Mouse (Mus musculus) adrenal gland, postnatal 36 days (tissue): ENCODE results near the gene Oasl1. TPM values are rescaled to one million over a fixed set of nuclear protein-coding genes. Genes with fewer than 3 reads are reported as not detected.
"Not testable (repeated sequence)": the region's sequence is repeated elsewhere in the genome, so short reads cannot be mapped to it uniquely, and the experiment has no call there.

Experiments used
- DNase-seq, 2 experiments: peaks; one replicate each; pipeline ENCODE4 v3.0.0; 2021; ENCODE audit warnings: mixed read lengths in 1 of 2
- total RNA-seq, 2 experiments: library from RNA; stranded (reverse); gene quantifications; 2 replicates each; pipeline ENCODE4 v1.2.3; 2021

The Oasl1 gene
- total RNA-seq, 2 experiments from 2014 or later: 1.8 to 2.4 TPM

- no peak for DNase-seq
Observed at GRCm38 (mm10) chr5:114926153-114926684, 3.2 kb downstream of the Oasl1 start.

- DNase-seq: no peak
Observed at GRCm38 (mm10) chr5:114926753-114927152, 3.7 kb downstream of the Oasl1 start.

DNA sequence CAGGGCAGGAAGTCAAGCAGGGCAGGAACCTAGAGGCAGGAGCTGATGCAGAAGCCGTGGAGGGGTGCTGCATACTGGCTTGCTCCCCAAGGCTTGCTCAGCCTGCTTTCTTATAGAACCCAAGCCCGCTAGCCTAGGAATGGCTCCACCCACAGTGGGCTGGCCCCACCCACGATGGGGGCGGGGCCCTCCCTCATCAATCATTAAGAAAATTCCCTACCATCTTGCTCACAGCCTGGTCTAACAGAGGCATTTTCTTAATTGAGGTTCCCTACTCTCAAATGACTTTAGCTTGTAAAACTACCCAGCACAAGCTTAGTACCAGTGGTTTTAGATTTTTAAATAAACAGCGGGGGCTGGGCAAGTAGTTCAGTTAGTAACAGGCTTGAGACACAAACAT, 8.6 kb downstream of the Oasl1 start:
- no peak for DNase-seq

DNA sequence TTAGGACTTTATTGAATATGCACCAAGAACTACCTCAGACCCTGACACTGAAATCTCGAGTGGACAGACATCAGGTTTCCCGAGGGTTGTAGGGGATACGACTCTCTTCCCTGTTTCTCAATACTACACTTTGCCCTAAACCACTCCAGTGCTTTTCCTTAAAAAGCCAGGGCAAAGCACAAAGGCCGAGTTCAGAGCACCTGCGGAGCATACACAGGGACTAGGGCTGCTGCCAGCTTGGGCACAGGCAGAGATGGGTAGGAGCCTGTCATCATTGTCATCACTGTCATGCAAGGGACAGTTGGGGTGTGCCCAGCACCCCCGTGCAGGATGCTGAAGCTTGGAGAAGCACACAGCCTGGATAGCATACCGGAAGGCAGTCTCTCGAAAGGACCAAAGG, 10.2 kb downstream of the Oasl1 start:
- no peak for DNase-seq

- DNase-seq: no peak
Observed at GRCm38 (mm10) chr5:114935838-114936237, 12.8 kb downstream of the Oasl1 start.

GRCm38 (mm10) chr5:114941138-114941537, 18.1 kb downstream of the Oasl1 start:
- DNase-seq: not testable (repeated sequence)

DNA sequence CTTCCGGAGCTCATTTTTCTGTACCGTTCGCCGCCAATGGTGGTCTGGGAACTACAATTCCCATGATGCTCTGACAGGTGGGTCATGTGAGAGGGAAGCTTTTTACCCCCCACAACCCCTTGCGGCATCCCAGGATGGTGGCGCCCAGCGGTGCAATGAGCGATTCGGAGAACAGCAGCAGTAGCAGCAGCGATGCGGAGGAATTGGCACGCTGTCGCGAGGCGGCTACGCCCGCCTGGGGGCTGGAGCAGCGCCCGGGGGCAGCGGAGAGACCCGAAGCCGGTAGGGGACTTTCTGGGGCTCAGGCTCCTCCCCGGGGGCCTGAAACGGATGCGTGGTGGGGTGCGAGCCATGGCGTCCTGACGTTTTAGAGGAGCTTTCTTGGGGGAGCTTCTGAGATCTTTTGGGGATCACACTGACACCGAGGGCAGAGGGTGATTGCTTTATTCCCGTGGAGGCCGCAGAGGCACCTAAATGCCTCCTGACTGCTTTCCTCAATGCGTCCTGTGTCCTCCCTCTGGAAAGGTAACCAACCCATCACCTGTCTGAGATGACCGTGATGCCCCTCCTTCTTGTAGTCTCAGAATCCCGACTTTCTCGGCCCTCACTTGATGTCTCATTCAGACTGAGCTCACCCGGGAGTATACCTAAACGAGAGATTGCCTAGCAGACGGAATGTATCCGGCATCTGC, 19.2 kb downstream of the Oasl1 start, which contains the start of gene 2210016L21Rik:
TSS of gene 2210016L21Rik (plus strand) at position 85 of the 692 bp plus-strand sequence.
- DNase-seq: peak; percentile 88 to 91

- no peak for DNase-seq
Observed at GRCm38 (mm10) chr5:114942766-114943130, 19.7 kb downstream of the Oasl1 start.

DNA sequence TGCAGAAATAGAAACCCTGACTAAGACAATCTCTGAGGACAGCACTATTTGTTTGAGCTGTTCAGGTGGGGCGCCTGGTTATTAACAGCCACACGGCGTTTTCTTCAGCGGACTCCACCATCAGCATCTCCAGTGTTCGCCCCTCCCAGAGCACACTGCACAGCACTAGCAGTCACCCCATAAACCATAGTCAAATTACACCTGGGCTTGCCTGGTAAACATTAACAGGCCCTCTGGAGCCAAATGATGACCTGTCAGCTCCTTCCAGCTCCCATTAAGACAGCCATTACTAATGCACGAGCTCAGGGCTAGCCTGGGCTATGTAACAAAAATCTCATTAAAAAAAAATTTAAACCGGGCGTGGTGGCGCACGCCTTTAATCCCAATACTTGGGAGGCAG, 22.0 kb downstream of the Oasl1 start:
- DNase-seq: no peak

GRCm38 (mm10) chr5:114948891-114949290, 25.9 kb downstream of the Oasl1 start:
- peak; percentile 72 to 80 for DNase-seq

GRCm38 (mm10) chr5:114949316-114949715, 26.3 kb downstream of the Oasl1 start:
- no peak for DNase-seq

DNA sequence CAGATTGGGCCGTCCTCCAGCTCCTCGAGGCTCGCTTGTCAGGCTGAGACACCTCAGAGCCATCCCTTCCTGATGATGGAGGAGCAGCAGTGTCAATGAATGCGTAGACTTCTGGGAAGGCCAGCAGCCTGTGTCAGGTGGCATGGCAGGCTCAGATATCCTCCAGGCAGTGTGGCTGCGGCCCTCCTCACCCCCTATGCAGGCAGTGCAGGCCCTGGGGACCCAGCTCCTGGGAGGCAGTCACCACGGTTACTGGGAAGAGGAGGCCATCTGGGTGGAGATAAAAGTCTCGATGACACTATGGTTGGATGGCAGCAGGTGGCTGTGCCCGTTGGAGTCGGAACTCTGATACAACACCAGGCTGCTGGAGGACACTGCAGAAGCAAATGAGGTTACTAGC, 26.8 kb downstream of the Oasl1 start:
- DNase-seq: no peak

DNA sequence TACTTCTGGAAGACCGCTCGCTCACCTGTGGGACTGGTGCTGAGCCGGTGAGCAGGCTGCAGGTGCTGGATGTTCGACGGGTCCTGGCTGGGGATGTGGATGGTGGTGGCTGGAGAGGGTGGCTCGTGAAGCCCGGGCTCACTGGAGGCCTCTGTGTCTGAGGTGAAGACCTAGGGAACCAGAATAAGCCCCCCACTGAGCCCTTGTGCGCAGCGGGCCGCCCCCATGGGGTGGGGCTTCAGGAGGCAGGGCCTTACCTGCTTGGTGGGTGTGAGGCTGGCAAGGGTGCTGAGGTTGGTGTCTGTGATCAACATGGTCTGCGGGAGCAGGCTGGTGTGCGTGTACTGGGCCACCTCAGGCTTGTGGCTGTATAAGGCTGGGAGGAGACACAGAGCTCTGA, 27.6 kb downstream of the Oasl1 start:
- no peak for DNase-seq

DNA sequence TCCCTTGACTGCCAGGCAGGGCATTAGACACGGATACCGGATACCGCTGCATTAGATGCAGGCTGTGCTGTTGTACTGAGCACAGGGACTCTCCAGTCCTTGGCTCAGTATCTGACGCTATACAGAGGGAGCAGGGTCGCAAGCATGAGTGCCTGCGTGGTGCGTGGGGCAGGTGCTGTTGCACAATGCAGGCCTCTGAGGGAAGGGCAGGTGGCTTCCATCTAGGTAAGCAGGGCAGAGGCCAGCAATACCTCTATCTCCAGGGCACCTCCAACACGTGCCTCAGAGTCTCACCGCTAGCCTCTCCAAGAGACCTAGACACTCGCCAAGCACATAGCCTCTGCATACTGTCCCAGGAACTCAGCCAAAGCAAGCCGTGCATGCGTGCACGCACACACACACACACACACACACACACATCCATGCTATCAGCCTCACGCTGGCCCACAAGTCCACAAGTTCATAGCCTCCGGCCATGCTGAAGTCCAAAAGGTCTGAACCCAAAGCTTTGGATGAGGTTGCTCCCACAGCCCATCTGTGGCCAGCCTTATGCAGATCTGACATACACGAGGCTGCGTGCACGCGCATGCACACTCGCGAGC, 28.3 kb downstream of the Oasl1 start:
- DNase-seq: no peak

DNA sequence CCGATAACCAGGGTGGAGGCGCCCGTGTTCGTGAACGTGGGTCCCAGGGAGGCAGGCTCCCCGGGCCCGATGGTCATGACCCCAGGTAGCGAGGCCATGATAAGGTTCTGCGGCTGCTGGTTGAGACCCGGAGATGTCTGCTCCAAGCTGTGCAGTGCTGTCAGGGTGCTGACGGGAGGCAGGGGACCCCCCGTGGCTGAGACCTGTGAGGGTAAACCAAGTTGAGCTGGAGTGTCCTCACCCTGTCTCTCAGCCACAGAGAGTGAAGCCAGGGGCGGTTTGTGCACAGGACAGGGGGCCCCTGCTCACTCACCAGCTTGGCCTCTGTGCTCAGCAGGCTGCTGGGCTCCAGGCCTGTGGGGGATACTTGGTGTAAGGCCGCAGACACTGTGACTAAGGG, 30.3 kb downstream of the Oasl1 start:
- DNase-seq: no peak

GRCm38 (mm10) chr5:114958069-114958468, 35.0 kb downstream of the Oasl1 start:
- DNase-seq: no peak

DNA sequence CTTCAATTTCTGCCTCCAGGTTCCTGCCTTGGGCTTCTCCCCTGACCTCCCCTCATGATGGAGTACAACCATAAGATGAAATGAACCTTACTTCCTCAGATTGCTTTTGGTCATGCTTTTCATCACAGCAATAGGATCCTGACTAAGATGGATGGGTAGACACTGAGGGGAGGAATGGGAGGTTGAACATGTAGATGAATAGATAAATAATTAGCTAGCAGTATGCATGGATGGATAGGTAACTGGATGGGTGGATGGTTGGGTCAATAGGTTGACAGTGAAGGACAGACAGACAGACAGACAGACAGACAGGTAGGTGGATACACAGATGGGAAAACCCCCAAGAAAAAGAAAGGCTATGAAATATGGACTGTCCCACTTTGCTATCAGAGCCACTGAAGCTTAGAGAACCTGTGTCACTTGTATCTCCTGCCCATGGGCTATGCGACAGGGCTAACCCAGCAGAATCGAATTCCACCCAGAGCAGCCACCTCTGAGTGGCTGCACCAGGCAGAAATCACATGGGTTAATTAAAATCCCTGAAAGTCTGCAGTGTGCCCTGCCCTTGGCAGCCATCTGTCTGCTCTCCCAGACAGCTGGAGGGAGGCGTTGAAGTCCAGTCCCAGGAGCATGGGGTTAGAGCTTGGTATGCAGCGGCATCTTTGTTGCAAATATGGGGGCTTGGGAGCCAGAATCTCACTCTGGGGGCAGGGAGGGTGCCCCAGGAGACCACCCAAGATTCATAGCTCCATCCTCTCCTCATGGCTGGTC, 38.7 kb downstream of the Oasl1 start:
- no peak for DNase-seq

GRCm38 (mm10) chr5:114964315-114964966, 41.4 kb downstream of the Oasl1 start:
- DNase-seq: no peak

GRCm38 (mm10) chr5:114964967-114965898, 42.2 kb downstream of the Oasl1 start:
- DNase-seq: no peak

GRCm38 (mm10) chr5:114967523-114968268, 44.7 kb downstream of the Oasl1 start:
- no peak for DNase-seq

DNA sequence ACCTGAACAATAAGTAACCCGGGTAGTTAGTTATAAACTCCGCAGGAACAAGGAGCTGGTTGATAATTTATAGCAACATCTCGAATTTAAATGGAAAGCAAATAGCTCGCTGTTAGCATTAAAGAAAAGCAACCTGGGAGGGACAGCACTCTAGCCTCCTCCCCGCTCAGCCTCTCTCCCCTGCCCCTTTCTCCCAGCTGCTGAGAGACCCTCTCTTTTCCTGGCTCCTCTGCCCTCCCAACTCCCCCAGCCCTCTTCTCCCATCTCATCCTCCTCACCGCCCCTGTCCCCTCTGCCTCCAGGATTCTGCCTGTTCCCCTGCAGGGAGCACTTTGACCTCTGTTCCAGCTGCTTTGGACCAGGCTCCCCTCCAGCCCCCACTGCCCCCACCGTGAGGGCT, 45.6 kb downstream of the Oasl1 start:
- DNase-seq: no peak
